Mouse (Mus musculus): ENCODE data around the gene Acta2. TPM values are rescaled to one million over a fixed set of nuclear protein-coding genes. Genes with fewer than 3 reads are reported as not detected.

Gene Acta2
- polyA plus RNA-seq, 1 experiment from 2014 or later, result 1,410 TPM

DNA sequence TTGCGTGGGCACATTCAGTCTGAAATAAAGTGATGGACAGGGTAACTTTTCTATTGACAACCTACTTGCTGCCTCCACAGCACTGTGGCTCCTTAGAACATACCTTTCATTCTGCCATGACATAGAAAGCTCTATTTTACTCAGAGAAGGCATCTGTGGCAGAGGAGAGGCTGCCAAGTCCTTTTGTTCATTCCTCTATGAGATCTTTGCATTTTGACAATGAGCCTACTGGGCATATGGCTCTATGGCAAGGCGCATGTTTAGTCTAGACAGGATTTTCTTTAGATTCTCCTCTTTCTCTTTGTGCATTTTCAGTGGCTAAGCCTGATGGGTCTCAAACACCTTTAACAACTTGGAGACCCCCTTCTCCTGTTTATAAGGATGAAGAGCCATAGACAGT lies 17.6 kb downstream of the Acta2 start:
- 97% methylated on average over 2 of the region's 2 CpGs for WGBS
- Histone ChIP-seq H3K27ac (no peak overlapping the region), H3K4me1 (replicated peaks) (no peaks in the 10 kb centered on the region), H3K4me2 (replicated peaks) (no peak overlapping the region), H3K36me3 (peaks cover 15% of the 10 kb centered on the region), H3K9ac (no peak overlapping the region), H3K4me3 (replicated peaks) (no peak overlapping the region), H3K9me3 (no peaks in the 10 kb centered on the region), H3K27me3 (replicated peaks) (no peaks in the 10 kb centered on the region)
- ATAC-seq, result no peak

DNA sequence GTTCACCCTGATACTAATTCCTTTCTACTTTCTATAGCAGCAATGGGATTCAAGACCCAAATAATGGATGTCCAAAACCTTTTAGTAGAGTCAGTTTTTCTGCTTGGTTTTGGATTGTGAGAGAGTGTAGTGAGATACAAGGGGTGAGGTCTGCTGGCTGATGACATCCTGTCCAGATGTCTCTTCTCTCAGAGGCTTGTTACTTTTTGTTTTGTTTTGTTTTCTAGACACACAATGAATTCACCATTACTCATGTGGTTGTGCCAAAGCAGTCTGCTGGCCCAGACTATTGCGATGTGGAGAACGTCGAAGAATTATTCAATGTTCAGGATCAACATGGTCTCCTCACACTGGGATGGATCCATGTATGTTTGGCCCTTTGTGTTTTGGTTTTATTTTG lies 19.3 kb downstream of the Acta2 start:
- Histone ChIP-seq H3K4me1 (replicated peaks) (no peaks in the 10 kb centered on the region), H3K4me2 (replicated peaks) (no peak overlapping the region), H3K36me3 (peaks cover 12% of the 10 kb centered on the region; the same call in 1 of the 2 replicates), H3K9ac (no peak overlapping the region), H3K9me3 (no peaks in the 10 kb centered on the region), H3K27ac (no peak overlapping the region), H3K4me3 (replicated peaks) (no peak overlapping the region), H3K27me3 (replicated peaks) (no peaks in the 10 kb centered on the region)
- 76% methylated on average over 3 of the region's 3 CpGs for WGBS
- ATAC-seq, result no peak

DNA sequence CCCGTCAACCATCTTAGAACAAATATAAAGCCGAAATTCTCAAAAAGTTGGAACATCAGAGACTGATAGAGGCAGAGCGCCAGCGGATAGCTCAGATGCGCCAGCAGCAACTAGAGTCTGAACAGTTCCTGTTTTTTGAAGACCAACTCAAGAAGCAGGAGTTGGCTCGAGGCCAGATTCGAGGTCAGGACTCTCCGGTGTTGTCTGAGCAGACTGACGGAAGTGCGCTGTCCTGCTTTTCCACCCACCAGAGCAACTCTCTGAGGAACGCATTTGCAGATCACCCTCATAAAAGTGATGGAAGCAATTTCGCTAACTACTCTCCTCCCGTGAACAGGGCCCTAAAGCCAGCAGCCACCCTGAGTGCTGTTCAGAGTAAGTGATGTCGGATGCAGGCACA lies 21.4 kb downstream of the Acta2 start:
- H3K4me3 ChIP-seq (replicated peaks), result no peak overlapping the region
- H3K27ac ChIP-seq, result no peak overlapping the region
- no peaks in the 10 kb centered on the region for H3K4me1 ChIP-seq (replicated peaks)
- ATAC-seq, result no peak
- H3K27me3 ChIP-seq (replicated peaks), result no peaks in the 10 kb centered on the region
- no peak overlapping the region for H3K9ac ChIP-seq
- WGBS, result 61% methylated on average over 14 of the region's 14 CpGs
- peaks cover 5% of the 10 kb centered on the region; the same call in 1 of the 2 replicates for H3K36me3 ChIP-seq
- H3K9me3 ChIP-seq, result no peaks in the 10 kb centered on the region
- no peak overlapping the region for H3K4me2 ChIP-seq (replicated peaks)

- ATAC-seq, result no peak
- no peaks in the 10 kb centered on the region for H3K4me1 ChIP-seq (replicated peaks)
- H3K36me3 ChIP-seq, result no peaks in the 10 kb centered on the region
- 74% methylated on average over 5 of the region's 5 CpGs for WGBS
- H3K9me3 ChIP-seq, result no peaks in the 10 kb centered on the region
- H3K9ac ChIP-seq, result no peak overlapping the region
- no peak overlapping the region for H3K4me2 ChIP-seq (replicated peaks)
- H3K27ac ChIP-seq, result no peak overlapping the region
- no peak overlapping the region for H3K4me3 ChIP-seq (replicated peaks)
- H3K27me3 ChIP-seq (replicated peaks), result no peaks in the 10 kb centered on the region
Observed at GRCm38 (mm10) chr19:34232326-34232725, 23.1 kb downstream of the Acta2 start.

DNA sequence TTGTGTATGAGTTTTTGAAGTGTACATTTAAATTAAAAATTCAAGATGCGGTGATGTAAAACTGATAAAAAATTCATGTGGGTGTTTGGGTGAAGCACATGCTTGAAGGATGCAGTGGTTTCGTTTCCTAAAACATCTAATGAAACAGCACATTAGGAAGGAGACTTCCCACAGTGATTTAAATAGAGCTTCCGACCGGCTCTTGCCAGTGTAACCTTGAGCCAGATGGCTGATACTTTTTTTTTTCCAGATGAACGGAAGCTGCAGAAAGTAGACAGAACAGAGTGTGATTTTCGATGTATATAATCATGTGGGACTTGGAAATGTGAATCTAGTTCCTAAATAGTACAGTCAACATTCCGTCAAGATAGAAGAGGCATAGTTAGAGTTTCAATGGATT lies 23.8 kb downstream of the Acta2 start:
- no peaks in the 10 kb centered on the region for H3K4me1 ChIP-seq (replicated peaks)
- no peaks in the 10 kb centered on the region for H3K27me3 ChIP-seq (replicated peaks)

DNA sequence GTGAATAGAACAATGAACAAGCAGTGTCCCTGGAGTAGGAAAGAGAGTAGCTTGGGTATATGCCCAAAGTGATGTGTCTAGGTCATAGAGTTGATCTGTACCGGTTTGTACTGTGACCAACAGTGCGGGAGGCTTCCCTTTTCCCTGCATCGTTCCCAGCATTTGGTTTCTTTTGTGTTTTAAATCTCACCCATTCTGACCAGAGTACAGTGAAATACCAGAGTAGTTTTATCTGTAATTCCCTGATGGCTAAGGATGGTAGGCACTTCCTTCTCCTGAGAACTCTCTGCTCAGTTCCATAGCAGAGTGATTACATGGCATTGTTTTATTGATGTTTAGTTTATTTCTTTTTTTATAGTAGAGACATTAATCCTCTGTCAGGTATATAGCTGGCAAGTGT lies 32.6 kb downstream of the Acta2 start:
- ATAC-seq, result no peak

More for the DNA sequence above, 23.8 kb downstream of the Acta2 start:
- WGBS, result 60% methylated on average over 7 of the region's 7 CpGs
- Histone ChIP-seq H3K9ac (no peak overlapping the region), H3K4me3 (replicated peaks) (no peak overlapping the region), H3K36me3 (no peaks in the 10 kb centered on the region), H3K27ac (no peak overlapping the region), H3K4me2 (replicated peaks) (no peak overlapping the region), H3K9me3 (no peaks in the 10 kb centered on the region)
- ATAC-seq, result no peak

GRCm38 (mm10) chr19:34220732-34221380 lies 34.5 kb downstream of the Acta2 start:
- WGBS, result 56% methylated on average over 3 of the region's 3 CpGs
- no peak overlapping the region for H3K27ac ChIP-seq
- no peak overlapping the region for H3K4me2 ChIP-seq (replicated peaks)
- ATAC-seq, result peak; percentile 69; the same call in 1 of the 2 replicates
- no peak overlapping the region for H3K9ac ChIP-seq
- H3K9me3 ChIP-seq, result no peaks in the 10 kb centered on the region
- no peaks in the 10 kb centered on the region for H3K36me3 ChIP-seq
- no peaks in the 10 kb centered on the region for H3K4me1 ChIP-seq (replicated peaks)
- no peak overlapping the region for H3K4me3 ChIP-seq (replicated peaks)
- no peaks in the 10 kb centered on the region for H3K27me3 ChIP-seq (replicated peaks)

More for the DNA sequence above, 32.6 kb downstream of the Acta2 start:
- Histone ChIP-seq H3K9me3 (no peaks in the 10 kb centered on the region), H3K27me3 (replicated peaks) (no peaks in the 10 kb centered on the region), H3K36me3 (no peaks in the 10 kb centered on the region), H3K4me3 (replicated peaks) (no peak overlapping the region), H3K4me1 (replicated peaks) (no peaks in the 10 kb centered on the region), H3K9ac (no peak overlapping the region), H3K27ac (no peak overlapping the region), H3K4me2 (replicated peaks) (no peak overlapping the region)
- WGBS, result 87% methylated on average over 3 of the region's 3 CpGs

- H3K36me3 ChIP-seq, result no peaks in the 10 kb centered on the region
- 84% methylated on average over 5 of the region's 5 CpGs for WGBS
- H3K27ac ChIP-seq, result no peak overlapping the region
- no peak overlapping the region for H3K9ac ChIP-seq
- no peak overlapping the region for H3K4me2 ChIP-seq (replicated peaks)
- no peaks in the 10 kb centered on the region for H3K4me1 ChIP-seq (replicated peaks)
- H3K9me3 ChIP-seq, result no peaks in the 10 kb centered on the region
- no peak overlapping the region for H3K4me3 ChIP-seq (replicated peaks)
- no peak for ATAC-seq
- H3K27me3 ChIP-seq (replicated peaks), result no peaks in the 10 kb centered on the region
Observed at GRCm38 (mm10) chr19:34219260-34219968, 36.0 kb downstream of the Acta2 start.

DNA sequence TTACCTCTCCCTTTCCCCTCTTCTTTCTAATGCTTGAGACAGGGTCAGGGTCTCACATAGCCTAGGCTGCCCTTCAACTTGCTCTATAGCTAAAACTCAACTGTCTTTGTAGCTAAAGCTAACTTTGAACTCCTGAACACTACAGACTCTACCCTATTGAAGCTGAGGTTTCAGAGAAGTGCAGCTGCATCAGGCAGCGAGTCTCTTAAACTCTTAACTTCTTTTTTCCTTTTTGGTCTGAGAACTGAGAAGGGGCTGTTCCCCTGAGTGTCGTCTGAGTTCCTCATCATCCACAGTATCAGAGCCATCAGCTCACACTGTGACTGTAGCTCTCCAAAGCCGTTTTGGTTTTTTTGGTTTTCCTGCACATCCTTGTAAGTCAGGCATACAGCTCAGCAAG lies 37.6 kb downstream of the Acta2 start:
- ATAC-seq, result no peak
- H3K9me3 ChIP-seq, result no peaks in the 10 kb centered on the region
- no peak overlapping the region for H3K9ac ChIP-seq
- 82% methylated on average over 3 of the region's 3 CpGs for WGBS
- no peak overlapping the region for H3K27ac ChIP-seq
- H3K36me3 ChIP-seq, result no peaks in the 10 kb centered on the region
- H3K4me1 ChIP-seq (replicated peaks), result 0 out of 2 replicates have a peak, but pooled peaks cover 5% of the 10 kb centered on the region
- no peaks in the 10 kb centered on the region for H3K27me3 ChIP-seq (replicated peaks)
- no peak overlapping the region for H3K4me3 ChIP-seq (replicated peaks)
- H3K4me2 ChIP-seq (replicated peaks), result no peak overlapping the region

- Histone ChIP-seq H3K36me3 (no peaks in the 10 kb centered on the region), H3K4me2 (replicated peaks) (no peak overlapping the region), H3K27ac (no peak overlapping the region), H3K4me1 (replicated peaks) (0 out of 2 replicates have a peak, but pooled peaks cover 5% of the 10 kb centered on the region), H3K9ac (no peak overlapping the region), H3K27me3 (replicated peaks) (no peaks in the 10 kb centered on the region), H3K4me3 (replicated peaks) (no peak overlapping the region), H3K9me3 (no peaks in the 10 kb centered on the region)
- 60% methylated on average over 5 of the region's 5 CpGs for WGBS
- no peak for ATAC-seq
Observed at GRCm38 (mm10) chr19:34216956-34217355, 38.4 kb downstream of the Acta2 start.

GRCm38 (mm10) chr19:34214136-34214535 lies 41.3 kb downstream of the Acta2 start:
- H3K27me3 ChIP-seq (replicated peaks), result no peaks in the 10 kb centered on the region
- no peaks in the 10 kb centered on the region for H3K36me3 ChIP-seq
- 0 out of 2 replicates have a peak, but pooled peaks cover 9% of the 10 kb centered on the region for H3K4me1 ChIP-seq (replicated peaks)
- H3K9me3 ChIP-seq, result no peaks in the 10 kb centered on the region
- peak; percentile 57 for ATAC-seq
- H3K27ac ChIP-seq, result 0 out of 2 replicates have a peak overlapping the region, but pooled peaks have one; percentile 22
- 42% methylated on average over 4 of the region's 4 CpGs for WGBS
- no peak overlapping the region for H3K4me3 ChIP-seq (replicated peaks)
- H3K9ac ChIP-seq, result no peak overlapping the region
- no peak overlapping the region for H3K4me2 ChIP-seq (replicated peaks)

DNA sequence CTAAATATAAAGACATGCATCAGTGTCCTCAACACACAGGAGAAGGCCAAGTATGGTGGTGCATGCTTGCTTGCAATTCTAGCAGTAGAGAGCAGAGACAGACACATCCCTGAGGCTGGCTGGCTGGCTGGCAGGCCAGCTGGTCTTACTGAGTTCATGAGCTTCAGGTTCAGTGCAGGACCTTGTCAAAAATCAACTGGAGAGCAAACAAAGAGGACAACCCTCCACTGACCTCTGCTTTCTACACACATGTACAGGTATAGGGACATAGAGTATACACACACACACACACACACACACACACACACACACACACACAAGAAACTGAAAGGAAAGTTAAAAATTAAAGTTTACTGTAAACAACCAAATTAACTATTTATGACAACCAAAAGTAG lies 42.1 kb downstream of the Acta2 start:
- no peak for ATAC-seq
- Histone ChIP-seq H3K9ac (no peak overlapping the region), H3K4me2 (replicated peaks) (no peak overlapping the region), H3K27me3 (replicated peaks) (no peaks in the 10 kb centered on the region), H3K4me3 (replicated peaks) (no peak overlapping the region), H3K27ac (0 out of 2 replicates have a peak overlapping the region, but pooled peaks have one; percentile 37), H3K9me3 (no peaks in the 10 kb centered on the region), H3K4me1 (replicated peaks) (0 out of 2 replicates have a peak, but pooled peaks cover 9% of the 10 kb centered on the region), H3K36me3 (no peaks in the 10 kb centered on the region)

Measured in intestine, embryonic 15.5 days (tissue).